Mouse (Mus musculus): Measurements from ENCODE around the gene Sptlc2.

The Sptlc2 gene

DNA sequence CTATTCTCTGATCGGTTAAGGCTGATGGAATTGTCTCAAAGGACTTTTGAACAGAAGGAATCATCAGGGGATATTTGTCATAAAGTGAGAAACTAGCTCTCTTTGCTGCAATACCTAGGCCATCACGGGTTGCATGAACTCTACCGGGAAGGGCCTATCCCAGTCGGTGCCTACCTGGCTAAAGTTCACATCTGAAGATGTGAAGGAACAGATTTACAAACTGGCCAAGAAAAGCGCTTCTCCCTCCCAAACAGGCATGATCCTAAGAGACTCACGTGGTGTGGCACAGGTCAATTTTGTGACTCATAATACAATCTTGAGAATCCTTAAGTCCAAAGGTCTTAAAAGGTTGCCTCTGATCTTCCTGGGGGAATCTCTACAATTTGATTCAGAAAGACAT is 6.2 kb upstream of the Sptlc2 start:
- no peak for DNase-seq (ENCODE audit: low spot score in 2 of 2)

DNA sequence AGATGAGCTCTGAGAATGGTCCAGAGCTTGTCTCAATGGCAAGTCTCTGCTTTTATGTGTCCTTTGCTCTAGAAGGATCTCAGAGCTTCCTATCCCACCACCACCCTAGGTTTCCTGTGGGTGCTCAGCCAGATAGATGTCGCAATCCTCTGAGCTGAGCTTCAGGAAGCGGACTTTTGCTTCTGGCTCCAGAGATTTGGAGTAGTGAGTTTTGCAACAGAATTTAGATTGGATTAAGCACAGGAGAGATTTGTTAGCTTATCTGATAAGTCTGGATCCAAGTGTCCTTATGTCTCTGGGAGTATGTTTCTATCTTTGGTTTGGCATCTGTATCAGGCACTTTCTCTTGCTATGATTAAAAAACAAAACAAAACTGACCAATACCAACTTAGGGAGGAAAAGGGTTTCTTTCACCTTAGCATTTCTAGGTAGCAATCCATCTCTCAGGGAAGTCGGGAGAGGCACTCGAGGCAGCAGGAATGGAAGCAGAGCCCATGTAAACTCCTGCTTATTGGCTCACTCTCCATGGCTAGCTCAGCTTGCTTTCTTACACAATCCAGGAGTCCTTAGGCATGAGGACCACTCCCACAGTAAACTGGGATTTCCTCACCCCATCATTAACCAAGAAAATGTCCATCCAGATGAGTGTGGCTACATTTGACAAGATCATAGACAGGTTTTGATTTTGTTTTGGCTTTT is 5.4 kb upstream of the Sptlc2 start:
- no peak for DNase-seq (ENCODE audit: low spot score in 2 of 2)

DNA sequence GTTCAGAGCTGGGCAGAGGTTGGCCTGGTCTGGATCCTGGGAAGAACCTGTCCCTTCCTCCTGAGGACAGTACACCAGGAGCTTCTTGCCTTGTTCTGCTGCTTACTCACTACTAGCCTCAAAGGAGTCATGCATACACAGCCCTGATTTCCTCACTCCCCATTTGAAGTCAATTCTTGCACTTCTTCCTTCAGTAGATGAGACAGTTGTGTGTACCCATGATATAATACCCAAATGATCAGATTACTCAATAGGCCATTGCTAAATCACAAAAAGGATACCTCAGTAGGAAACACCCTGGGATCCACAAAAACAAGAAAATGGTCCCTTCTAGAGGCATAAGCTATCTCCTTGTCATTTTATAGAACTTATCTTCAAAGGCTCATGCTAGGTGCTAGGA is 3.2 kb upstream of the Sptlc2 start:
- no peak for DNase-seq (ENCODE audit: low spot score in 2 of 2)

DNA sequence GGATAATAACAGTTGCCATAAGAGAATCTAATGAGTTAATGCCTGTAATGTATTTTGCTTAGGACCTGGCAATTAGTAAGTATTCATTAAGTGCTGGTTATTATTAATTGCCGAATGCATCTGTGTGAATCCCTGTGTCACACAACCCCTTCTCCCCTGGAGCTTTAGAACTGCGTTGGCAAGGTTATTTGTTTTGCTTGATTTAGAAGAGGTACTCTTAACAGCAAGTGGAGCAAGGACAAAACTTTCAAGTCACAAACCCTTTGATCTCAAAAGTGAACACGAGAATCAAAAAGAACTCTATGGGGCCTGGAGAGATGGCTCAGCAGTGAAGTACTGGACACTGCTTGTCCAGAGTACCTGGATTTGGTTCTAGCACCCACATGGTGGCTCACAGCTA is 1.1 kb upstream of the Sptlc2 start:
- no peak for DNase-seq (ENCODE audit: low spot score in 2 of 2)

DNA sequence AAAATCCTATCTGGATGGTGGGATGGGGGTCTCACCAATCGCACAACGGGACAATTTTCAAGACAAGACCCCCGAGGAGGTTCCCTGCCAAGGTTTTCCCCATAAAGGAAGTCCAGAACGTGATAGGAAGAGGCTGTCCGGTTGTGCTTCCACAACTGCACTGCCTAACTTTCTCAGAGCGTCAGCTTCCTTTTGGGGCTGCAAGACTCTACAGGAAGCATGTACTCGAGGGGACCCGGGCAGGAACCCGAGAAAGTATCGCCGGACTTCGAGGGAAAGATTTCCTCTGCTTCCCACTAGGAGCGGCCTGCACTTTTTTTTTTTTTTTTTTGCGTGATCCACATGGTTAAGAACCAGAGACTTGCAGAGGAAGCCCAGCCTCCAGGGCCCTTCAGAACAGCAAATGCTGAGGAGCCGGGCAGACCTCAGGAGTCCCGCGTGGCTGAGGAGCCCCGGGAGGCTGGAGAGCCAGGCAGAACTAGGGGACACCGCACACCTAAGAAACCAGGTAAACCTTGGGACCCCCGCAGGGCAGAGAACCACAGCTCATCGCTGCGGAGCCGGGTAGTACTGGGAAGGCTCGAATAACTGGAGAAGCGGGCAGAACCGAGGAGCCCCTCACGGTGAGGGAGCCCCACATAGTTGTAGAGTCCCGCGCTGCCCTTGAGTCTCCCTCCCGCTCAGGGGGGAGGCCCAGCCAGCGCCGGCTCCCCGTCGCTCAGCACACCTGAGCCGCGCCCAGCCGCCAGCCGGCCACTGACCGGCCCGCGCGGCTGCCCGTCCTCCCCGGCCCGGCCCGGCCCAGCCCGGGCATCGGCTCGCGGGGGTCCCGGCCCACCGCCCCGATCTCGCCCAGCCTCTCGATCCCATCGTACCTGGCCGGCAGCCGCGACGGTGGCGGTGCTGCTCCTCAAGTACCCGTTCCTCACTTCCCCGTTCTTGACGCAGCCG is 709 bp downstream of the Sptlc2 start:
- DNase-seq (ENCODE audit: low spot score in 2 of 2): peak; percentile 11

DNA sequence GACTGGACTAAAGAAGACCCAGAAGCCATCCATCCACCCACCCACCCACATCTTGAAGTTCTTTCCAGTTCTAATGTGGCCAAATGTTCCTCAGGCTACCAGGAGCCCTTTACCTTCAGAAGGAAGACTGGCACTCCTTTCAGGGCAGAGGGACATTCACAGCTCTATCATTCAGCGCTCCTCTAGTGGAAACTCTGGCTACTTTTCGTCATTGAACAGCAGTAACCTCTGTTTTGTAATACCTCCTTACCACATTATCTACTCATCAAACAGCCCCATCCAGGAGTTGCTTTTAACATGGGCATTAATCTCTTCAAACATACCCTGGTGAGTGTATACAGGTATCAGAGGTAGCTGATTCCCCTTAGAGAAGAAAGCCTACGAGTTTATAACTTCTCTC is 3.1 kb downstream of the Sptlc2 start:
- no peak for DNase-seq (ENCODE audit: low spot score in 2 of 2)

DNA sequence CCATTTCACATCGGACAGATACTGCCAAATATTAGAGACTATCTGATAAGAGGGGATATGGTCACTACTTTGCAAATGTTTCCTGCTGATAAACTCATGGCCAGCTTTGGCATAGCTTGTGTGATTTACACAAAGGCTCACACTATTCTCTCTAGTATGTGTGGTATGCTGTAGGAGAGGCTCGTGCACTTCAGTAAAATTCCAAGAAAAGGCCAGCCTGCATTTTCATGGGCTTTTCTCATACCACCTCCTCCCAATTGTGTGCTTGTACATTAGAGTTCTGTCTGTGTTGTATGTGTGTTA is 6.8 kb downstream of the Sptlc2 start:
- DNase-seq (ENCODE audit: low spot score in 2 of 2): no peak

DNA sequence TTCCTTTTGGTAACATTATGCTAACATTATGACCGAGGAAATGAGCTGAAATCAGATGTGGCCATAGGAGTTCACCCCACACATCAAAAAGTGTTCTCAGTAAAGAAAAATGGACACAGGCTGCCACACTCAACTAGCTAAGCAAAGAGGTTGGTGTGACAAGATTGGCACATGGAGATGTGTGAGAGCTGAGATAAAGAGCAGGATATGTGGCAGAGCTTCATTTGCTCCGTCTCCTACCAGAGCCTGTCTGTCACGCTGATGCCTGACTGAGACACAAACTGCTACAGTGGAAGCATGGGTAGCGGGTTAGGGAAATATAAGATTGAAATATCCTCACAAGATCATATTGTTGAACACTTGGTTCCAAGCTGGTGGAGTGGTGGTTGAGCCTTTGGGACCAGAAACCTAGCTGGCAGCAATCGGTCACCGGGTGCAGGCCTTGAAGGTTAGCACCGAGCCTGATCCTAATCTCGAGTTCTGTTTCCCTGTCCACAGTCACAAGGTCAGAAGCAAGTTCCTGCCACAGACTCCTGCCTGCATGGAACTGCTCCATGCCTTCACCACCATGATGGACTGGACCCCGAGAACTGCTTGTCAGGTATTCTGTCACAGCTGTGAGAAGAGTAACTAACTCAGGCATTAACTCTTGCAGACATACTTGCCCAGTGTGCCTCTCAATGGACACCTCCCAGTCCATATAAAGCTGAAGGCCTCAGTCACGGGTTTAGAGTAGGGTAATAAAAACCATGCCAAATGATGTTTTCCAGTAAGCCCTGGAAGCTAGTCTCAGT is 7.4 kb downstream of the Sptlc2 start:
- DNase-seq (ENCODE audit: low spot score in 2 of 2): no peak

DNA sequence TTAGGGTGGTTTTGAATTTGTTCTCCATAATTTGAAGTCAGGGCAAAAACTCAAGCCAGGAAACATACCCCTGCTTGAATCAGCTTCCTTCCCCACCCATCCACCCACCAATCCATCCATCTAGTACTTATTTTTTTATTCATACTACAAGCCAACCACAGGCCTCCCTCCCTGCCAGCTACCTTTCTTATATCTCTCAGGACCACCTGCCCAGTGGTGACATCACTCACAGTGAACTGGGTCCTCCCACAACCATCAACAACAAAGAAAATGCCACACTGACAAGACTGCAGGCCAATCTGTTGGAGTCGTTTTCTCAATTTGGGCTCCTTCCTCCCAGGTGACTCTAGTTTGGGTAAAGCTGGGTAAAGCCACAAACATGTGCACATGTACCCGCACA is 8.7 kb downstream of the Sptlc2 start:
- DNase-seq (ENCODE audit: low spot score in 2 of 2): no peak

DNA sequence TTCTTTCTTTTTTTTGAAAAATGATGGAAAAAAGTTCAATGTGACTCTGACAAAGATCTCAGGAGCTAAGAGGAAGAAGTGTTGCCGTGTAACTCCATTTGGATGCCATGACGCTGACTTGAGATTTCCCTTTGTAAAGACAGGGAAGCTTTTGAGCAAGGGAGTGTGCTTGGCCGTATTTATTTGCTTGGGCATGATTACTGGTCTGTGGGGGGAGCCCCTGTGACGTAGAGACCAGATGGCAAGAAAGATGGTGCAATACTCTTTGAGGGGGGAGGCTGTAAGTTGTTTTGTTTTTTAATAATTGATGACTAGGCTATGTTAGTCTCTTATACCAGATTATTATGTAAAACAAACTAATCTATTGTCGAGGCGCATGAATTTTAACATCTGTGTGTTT is 14.0 kb downstream of the Sptlc2 start:
- no peak for DNase-seq (ENCODE audit: low spot score in 2 of 2)

DNA sequence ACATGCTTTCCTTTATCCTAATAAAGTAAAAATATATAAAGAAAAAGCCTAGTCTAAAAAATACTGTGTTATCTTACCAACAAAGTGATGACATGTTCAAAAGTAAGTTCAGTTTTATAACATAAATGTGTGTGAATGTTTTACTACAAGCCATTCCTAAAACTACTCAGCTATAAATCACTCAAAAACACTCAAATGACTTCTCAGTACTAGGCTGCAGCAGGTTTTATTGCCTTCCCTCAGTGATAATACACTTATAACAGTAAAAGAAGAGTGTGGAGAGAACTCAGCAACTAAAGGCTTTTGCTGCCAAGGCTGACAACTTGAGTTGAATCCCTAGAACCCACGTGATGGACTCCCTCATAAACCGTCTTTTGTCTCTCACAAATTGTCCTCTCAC is 18.8 kb downstream of the Sptlc2 start:
- no peak for DNase-seq (ENCODE audit: low spot score in 2 of 2)

DNA sequence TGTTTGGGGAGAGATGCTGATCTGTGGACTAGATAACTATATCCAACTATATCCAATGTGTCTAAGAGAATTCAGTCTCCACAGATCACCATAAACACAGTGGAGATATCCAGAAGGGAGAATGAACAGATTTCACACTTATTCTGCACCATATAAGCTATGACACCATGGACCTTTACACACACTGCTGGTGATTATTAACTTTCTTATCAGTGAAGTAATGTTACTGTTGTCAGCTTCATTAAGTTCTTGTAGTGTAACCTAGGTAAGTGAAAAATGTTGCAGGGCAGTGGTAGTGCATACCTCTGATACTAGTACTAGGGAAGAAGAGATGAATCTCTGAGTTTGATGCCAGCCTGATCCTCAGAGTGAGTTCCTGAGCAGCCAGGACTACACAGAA is 20.1 kb downstream of the Sptlc2 start:
- DNase-seq (ENCODE audit: low spot score in 2 of 2): no peak

DNA sequence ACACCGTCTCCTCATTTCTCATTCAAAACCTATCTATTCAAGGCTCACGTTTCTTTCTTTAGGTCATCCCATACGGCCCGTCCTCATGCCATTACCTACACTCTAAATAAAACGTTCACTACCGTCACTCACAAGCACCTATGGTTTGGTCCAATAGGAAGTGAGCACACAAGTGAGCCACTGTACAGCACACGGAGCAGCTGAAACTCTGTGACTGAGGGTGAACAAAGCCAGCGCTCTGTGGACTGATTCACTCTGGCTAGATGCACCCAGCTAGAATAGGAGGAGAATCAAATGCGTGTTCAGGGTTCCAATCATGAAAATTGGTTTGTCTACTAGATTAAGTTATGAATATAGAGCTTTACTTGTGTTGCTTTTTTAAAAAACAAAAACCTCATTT is 22.5 kb downstream of the Sptlc2 start:
- DNase-seq (ENCODE audit: low spot score in 2 of 2): no peak

DNA sequence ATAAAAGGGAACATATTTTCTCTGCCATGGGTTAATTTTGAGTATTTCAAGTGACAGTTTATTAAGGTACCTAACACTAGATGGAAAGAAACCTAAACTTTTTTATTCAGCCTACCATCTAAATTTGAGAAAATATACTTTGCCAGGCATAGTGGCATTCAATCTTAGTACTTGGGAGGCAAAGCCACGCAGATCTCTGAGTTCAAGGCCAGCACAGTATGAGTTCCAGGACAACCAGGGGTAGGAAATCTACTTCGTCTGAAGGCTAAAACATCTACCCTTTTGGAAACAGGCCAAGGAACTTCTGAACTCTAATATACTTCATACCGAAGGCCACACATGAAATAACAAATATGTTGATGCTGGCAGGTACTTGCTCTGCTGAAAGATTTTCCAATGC is 26.0 kb downstream of the Sptlc2 start:
- no peak for DNase-seq (ENCODE audit: low spot score in 2 of 2)

DNA sequence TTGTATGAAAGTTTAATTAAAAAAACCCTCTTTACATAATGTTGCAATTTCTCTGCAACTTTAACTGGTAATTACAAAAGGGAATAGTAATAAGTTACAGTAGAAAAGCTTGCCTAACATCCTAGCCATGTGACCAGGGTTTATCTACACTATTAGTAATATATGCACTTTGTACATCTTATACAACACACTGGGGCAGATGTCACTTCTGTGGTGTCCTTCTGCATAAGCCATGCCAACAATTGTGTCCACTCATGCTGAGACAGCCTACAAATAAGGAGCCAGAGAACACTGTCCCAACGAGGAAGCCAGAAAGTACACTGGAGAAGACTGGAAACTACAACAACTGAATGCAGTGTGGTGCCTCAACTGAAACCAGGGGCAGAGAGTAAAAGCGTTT is 40.1 kb downstream of the Sptlc2 start:
- DNase-seq (ENCODE audit: low spot score in 2 of 2): no peak

DNA sequence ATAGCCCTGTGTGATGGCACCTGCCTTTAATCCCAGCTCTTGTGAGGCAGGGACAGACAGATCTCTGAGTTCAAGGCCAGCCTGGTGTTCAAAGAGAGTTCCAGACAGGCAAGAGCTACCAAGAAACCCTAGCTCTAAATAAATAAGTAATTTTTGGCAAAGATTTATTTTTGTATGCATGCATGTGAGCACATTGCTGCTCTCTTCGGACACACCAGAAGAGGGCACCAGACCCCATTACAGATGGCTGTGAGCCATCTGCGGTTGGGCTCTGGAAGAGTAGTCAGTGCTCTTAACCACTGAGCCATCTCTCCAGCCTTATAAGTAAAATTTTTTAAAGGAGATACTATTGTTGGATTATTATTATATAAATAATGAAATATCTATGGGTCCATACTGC is 40.6 kb downstream of the Sptlc2 start:
- no peak for DNase-seq (ENCODE audit: low spot score in 2 of 2)

DNA sequence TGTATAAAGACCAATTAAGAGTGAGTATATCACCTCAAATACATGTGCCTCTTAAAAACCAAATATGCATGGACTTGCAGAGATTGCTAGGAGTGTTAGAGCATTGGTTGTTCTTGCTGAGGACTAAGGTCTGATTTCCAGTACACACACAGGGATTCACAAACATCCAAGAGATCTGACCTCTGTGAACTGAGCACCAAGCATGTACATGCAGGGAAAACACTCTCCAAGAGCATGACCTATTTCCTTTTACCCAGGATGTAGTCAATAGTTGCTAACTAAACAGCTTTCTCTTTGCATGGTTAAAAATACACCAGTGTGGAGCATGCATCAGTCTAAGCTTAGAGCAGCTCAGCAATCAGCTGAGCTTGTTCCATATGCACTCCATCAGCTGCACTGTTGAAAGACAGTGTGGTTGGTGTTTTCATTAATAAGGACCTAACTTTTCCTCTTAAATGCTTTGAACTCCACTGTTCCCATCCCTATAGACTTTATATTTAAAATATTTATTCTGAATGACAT is 45.0 kb downstream of the Sptlc2 start:
- DNase-seq (ENCODE audit: low spot score in 2 of 2): no peak

DNA sequence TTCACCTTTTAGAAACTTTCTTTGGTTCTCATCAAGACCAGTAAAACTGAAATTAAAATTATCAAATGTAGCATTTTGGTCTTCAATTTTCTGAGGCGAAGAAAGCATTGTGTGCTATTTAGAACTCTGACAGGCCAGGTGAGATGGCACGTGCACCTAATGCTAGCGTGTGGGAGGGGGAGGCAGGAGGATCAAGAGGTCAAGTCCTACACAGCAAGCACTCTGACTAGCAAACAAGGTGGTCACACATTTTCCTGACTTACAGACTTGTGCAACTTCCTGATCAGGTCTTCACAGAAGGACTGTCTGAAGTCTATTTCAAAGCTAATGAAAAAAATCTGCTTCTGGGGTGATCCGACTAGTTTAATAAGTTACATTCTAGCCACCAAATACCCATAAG is 50.1 kb downstream of the Sptlc2 start:
- DNase-seq (ENCODE audit: low spot score in 2 of 2): no peak

DNA sequence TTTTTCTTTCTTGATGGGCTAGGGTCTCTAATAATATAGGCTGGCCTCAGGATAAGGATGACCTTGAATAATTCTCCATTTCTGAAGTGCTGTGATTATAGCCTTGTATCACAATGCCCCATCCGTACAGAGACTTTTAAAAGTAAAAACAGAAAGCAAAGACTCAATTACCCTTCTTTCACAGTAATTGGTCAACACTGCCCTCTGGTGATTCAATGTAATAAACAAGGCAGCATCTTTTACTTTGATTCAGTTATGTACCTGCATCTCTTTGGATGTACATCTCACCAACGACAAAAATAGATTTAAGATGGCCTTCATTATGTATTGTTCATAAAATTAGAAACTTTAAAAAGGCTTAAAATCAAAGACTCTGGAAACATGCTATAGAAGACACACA is 53.3 kb downstream of the Sptlc2 start:
- DNase-seq (ENCODE audit: low spot score in 2 of 2): no peak

DNA sequence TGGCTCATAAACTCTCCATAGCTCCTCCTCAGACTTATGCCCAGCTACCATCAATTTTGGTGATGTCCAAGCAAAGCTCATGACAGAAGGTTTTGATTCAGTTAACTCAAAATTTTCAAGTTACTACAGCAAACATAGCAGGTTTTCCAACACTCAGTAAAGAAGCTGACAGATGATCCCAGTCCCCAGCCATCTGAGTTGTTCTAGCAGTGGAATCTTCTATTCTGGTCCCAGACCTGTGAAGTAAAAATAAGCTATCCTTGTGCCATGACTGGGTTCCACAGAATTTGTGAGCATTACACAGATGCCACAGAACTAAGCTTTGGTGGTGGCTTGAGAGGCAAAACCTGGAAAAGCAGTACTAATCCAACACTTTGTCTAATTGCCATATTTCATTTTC is 54.4 kb downstream of the Sptlc2 start:
- DNase-seq (ENCODE audit: low spot score in 2 of 2): no peak

DNA sequence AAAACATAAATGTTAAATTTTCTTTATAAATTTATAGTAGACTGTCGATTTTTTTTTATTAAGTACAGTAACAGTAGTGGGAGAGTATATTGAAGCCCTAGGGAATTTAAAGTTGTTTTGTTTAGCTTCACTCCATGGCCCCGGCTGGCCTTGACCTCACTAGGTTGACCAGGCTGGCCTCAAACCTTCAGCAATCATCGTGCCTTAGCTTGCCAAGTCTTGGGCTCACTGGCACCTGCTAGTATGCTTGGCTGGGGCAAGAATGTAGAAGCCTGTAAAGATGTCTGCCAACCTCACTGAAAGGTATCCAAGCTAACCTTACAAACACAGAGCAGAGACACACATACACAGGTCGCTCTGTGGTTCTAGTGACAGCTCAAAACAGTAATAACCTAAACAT is 55.6 kb downstream of the Sptlc2 start:
- no peak for DNase-seq (ENCODE audit: low spot score in 2 of 2)

DNA sequence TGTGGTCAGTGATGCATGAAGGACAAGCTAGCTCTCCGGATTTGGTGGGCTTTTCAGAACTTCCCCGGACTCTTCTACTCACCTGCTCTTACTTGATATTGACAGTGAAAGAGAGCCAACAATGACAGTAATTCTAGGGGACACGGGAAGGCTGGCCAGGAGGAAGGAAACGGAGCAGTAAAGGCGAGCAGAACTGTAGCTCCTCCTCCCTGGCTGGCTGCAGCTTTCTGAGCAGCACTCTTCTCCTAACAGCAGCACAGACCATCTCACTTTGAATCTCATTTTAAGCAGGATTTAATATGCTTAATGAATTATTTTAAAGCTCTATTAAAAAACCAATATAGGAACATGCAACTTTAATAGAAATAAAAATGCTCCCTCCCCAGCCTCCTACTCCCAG is 56.2 kb downstream of the Sptlc2 start:
- DNase-seq (ENCODE audit: low spot score in 2 of 2): no peak
